Mouse (Mus musculus) Patski (cell line): ENCODE data around the gene Ogn. TPM values are rescaled to one million over a fixed set of nuclear protein-coding genes. Genes with fewer than 3 reads are reported as not detected.

Source experiments
- ATAC-seq: fragments of 100-300 bp; one replicate; pipeline ENCODE4 v1.8.0; 2021
- CTCF ChIA-PET: fragments of 350-600 bp; sonication (Branson Sonifier 250); formaldehyde crosslinking; loops from one replicate; lab custom pipeline; 2022; ENCODE audit warnings: inconsistent platforms; lab: Charles Lee
- POLR2A ChIA-PET: fragments of 350-600 bp; sonication (Branson Sonifier 250); formaldehyde crosslinking; loops from one replicate; lab custom pipeline; 2022; ENCODE audit warnings: antibody characterized with exemption, inconsistent platforms; lab: Charles Lee
- DNase-seq: peaks from one replicate; pipeline ENCODE4 v3.0.0-alpha.2; 2011; ENCODE audit warnings: low read depth, low spot score
- H3K27me3 ChIP-seq: fragments of 371-371 bp; one replicate; pipeline ENCODE4 v1.5.1; 2021
- CTCF ChIP-seq: fragments of 100-300 bp; IDR thresholded peaks from one replicate; pipeline ENCODE4 v1.5.1; 2021
- in situ Hi-C: fragments of 300-500 bp; cut with MboI; formaldehyde crosslinking; loops from 3 replicates; pipeline ENCODE4 v1.11.1; 2018; ENCODE audit warnings: low pct_unique_long_range_greater_than_20kb, mixed read lengths
- polyA plus RNA-seq: library from polyadenylated mRNA; unstranded; gene quantifications from one replicate; pipeline ENCODE4 v1.2.3, GENCODE M21; 2021

Ogn gene
- polyA plus RNA-seq, 1 experiment from 2014 or later = 235 TPM

DNA sequence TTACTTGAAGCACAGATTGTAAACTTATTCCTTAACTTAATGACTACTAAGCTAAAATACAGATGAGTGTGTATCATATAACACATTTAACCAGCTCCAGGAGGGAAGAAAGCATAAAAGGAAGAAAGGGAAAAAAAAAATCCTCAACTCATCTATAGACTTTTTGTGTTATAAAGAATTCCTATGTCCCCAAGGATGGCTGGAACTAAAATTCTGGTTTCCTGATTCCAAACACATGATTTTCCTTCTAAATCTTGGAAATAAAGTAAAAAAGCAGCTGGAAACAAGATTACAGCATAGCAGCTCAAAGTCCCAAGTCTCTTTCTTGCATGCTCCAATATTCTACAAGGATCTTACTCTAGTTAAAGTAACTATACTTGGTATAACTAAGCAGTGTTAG is 4.2 kb upstream of the Ogn start:
- CTCF ChIA-PET = interaction anchor here (1.7 to 2.9 kb wide), 2 partner anchors 11 to 22 kb away, joined by 4 to 11 read pairs; no protein-coding TSS in a partner anchor
- ATAC-seq = no peak
- POLR2A ChIA-PET = no interaction called here
- in situ Hi-C loops = no loop called here
- DNase-seq = no peak
- TF ChIP-seq CTCF = no peak
- no peaks in the 10 kb centered on the region for H3K27me3 ChIP-seq

DNA sequence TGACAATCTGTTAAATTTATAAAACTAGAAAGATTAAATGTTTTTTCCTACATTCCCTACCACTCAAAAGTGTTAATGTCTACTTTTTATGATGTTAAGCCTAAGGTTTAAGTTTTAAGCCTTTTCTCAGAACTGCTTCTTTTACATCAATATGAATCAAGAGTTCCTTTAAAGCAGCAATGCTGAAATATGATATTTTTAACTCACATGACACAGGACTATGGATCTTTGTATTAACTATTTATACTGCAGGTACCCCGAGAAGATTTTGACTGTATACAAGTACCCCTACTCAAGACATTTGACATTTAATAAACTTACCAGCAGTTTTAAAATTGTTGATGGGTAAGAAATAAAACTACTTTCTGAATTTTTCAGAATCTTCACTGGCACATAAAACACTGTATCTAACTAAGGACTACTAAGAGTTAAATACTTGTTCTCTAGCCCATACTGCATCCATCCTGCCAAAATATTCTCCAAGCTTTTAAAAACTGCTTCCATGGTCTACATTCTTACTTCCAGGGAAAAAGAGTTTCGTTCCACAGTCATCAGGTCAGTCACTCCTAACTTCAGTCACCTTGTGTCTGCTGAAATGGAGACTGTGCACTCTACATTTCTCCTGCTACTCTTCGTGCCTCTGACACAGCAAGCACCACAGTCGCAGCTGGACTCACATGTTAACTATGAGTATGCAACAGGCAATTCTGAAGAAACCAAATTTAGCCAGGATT is 910 bp downstream of the Ogn start:
- no peaks in the 10 kb centered on the region for H3K27me3 ChIP-seq
- DNase-seq (no peak), ATAC-seq (no peak)
- no peak for TF ChIP-seq CTCF
- ChIA-PET CTCF (interaction anchor here (2.7 kb wide), 1 partner anchor 22 kb away, joined by 6 read pairs; no protein-coding TSS in a partner anchor), POLR2A (interaction anchor here (1.3 kb wide), 1 partner anchor 30 kb away, joined by 3 read pairs; no protein-coding TSS in a partner anchor)
- in situ Hi-C loops = no loop called here

DNA sequence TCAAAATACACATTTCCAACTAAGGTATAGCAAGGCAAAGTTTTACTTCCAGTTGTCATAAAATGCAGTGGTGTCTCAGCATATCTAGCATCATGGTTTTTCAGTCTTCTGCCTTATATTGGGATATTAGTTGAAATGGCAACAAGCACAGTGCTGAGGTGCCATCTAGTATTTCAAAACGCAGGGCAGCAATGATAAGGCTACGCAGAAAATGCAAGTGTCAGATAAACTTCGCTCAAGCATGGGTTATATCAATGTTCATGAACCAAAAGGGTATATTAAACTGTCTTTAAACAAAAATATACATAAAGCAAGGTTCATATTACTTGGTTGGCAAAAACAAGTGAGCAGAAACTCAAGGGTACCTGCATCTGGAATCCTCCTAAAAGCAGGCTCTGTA is 9.2 kb downstream of the Ogn start:
- no peaks in the 10 kb centered on the region for H3K27me3 ChIP-seq
- no peak for TF ChIP-seq CTCF
- in situ Hi-C loops = no loop called here
- DNase-seq = no peak
- ChIA-PET POLR2A (no interaction called here), CTCF (interaction anchor here (1.0 kb wide), 1 partner anchor 23 kb away, joined by 3 read pairs; no protein-coding TSS in a partner anchor)
- ATAC-seq = no peak

DNA sequence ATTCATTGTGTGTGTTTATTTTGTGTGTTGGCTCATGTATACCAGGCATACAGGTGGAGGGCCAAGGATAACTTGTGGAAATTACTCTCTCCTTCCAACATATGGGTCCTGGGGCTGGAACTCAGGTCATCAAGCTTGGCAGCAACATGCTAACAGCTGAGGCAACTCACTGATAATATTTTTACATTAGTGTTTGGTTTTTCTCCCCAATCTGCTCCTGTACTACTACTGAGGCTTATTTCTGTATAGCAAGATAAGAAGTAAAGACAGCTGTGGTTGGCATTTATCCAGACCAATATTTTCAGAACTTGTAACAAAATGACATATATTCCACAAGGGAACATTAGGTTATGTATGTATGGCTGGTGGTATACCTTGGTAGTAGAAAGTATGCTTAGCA is 10.5 kb downstream of the Ogn start:
- no peaks in the 10 kb centered on the region for H3K27me3 ChIP-seq
- ChIA-PET POLR2A (no interaction called here), CTCF (no interaction called here)
- no peak for TF ChIP-seq CTCF
- in situ Hi-C loops = no loop called here
- no peak for ATAC-seq
- no peak for DNase-seq

DNA sequence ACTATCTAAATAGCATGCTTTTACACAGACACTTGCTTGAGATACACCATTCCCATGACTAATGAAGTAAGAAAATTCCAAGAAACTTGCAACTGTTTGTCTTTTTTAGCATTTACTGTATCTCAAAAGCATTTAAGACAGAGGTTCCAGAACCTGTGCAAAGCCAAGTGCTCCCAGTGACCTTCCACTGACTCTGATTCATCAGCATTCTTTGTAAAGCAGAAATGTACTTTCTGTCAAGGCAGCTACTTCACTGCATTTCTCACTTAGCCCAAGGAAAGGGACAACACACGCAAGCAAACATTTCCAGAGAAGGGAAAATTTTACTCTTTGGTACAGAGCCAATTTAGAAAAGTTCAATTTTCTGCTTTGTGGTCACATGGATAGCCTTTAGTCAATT is 15.4 kb downstream of the Ogn start:
- in situ Hi-C loops = no loop called here
- no peak for TF ChIP-seq CTCF
- no peaks in the 10 kb centered on the region for H3K27me3 ChIP-seq
- POLR2A ChIA-PET = no interaction called here
- ATAC-seq (no peak), DNase-seq (no peak)
- CTCF ChIA-PET = interaction anchor here (1.2 to 1.8 kb wide), 2 partner anchors 10 to 174 kb away, joined by 3 read pairs; no protein-coding TSS in a partner anchor

DNA sequence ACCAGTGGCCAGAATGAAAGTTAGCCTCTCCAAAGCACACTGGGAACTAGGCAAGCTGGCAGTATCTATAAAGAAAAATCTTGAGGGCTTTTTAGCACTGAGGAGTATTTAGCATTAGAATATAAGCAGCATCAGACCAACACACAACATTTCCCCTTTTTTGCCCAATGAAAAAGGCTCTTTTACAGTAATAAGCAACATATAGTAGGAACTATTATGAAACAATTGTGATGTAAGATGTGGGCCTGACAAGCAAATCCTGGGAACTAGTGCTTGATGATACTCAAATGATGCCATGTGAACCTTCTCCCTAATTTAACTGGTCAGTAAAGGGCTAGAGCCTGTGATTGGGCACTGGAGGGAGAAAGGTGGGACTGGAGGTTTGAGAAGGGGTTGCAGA is 20.3 kb downstream of the Ogn start:
- no peaks in the 10 kb centered on the region for H3K27me3 ChIP-seq
- POLR2A ChIA-PET = no interaction called here
- CTCF ChIA-PET = interaction anchor here (0.9 to 2.0 kb wide), 3 partner anchors 9 to 16 kb away, joined by 3 to 7 read pairs (median 6); no protein-coding TSS in a partner anchor
- ATAC-seq (no peak), DNase-seq (no peak)
- in situ Hi-C loops = no loop called here
- TF ChIP-seq CTCF = no peak

DNA sequence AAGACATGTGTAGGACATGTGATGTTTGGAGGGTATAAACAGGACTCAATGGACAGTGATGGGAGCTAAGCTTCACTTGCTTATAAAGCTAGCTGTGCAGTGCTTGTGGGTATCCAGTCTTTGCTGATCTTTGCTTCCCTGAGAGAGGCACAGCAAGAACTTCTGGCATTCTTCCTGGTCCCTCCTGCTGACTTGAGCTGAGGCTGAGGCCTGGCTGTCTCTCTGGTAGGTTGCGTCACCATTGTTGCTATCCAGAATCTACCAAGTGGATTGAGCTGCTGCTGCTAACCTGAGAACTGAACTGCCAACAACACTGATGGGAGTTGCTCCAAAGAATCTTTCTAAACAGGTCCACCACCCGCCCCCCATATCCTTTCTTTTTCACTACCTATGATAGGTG is 21.2 kb downstream of the Ogn start:
- DNase-seq = no peak

DNA sequence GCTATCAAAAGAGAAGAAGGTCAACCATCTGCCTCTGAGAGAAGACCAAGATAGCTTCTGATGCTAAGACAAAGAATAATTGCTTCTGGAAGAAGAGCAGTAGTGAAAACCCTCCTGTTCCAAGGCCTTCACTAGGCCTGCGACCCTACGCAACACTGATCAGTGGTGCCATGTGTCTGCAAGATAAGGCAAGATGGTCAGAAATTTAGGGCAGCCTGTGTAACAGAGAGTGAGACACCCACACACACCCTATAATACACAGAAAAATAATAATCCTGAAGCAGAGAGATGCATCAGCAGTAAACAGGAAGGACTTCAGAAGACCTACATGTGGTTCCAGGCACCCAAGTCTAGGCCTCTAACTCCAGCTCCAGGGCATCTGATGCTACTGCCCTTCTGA is 32.1 kb downstream of the Ogn start:
- TF ChIP-seq CTCF = no peak
- CTCF ChIA-PET = interaction anchor here (1.2 to 1.9 kb wide), 5 partner anchors 12 to 191 kb away, joined by 3 to 7 read pairs (median 4); no protein-coding TSS in a partner anchor
- H3K27me3 ChIP-seq = no peaks in the 10 kb centered on the region
- in situ Hi-C loops = loop anchor here (5.0 kb wide), 3 partner anchors 78 to 248 kb away; no protein-coding TSS in a partner anchor
- no peak for ATAC-seq
- DNase-seq = no peak
- POLR2A ChIA-PET = no interaction called here

More for the DNA sequence above, 21.2 kb downstream of the Ogn start:
- ChIA-PET POLR2A (no interaction called here), CTCF (no interaction called here)
- no peak for TF ChIP-seq CTCF
- no peaks in the 10 kb centered on the region for H3K27me3 ChIP-seq
- no peak for ATAC-seq
- in situ Hi-C loops = no loop called here

DNA sequence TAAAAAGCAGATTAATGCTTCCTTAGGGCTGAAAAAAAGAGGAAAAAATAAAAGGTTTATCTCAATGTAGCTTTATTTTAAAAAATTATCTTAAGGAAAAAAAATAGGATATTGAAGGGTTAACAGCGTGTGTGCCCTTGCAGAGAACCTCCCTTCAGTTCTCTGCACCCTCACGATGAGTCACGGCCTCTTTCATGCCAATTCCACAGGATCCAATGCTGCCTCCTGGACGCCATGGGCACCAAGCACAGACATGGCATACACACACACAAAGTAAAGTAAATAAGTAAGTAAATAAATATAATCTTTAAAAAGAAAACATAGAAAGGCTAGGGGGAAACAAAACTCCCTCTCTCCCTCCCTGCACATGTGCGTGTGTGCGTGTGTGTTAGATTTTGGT is 34.8 kb downstream of the Ogn start:
- DNase-seq (no peak), ATAC-seq (no peak)
- POLR2A ChIA-PET = interaction anchor here (0.5 kb wide), 1 partner anchor 203 kb away, joined by 4 read pairs; no protein-coding TSS in a partner anchor
- TF ChIP-seq CTCF = no peak
- CTCF ChIA-PET = interaction anchor here (0.8 to 1.6 kb wide), 3 partner anchors 154 to 251 kb away, joined by 3 to 8 read pairs (median 3); no protein-coding TSS in a partner anchor
- in situ Hi-C loops = loop anchor here (5.0 kb wide), 3 partner anchors 80 to 250 kb away; no protein-coding TSS in a partner anchor
- no peaks in the 10 kb centered on the region for H3K27me3 ChIP-seq

DNA sequence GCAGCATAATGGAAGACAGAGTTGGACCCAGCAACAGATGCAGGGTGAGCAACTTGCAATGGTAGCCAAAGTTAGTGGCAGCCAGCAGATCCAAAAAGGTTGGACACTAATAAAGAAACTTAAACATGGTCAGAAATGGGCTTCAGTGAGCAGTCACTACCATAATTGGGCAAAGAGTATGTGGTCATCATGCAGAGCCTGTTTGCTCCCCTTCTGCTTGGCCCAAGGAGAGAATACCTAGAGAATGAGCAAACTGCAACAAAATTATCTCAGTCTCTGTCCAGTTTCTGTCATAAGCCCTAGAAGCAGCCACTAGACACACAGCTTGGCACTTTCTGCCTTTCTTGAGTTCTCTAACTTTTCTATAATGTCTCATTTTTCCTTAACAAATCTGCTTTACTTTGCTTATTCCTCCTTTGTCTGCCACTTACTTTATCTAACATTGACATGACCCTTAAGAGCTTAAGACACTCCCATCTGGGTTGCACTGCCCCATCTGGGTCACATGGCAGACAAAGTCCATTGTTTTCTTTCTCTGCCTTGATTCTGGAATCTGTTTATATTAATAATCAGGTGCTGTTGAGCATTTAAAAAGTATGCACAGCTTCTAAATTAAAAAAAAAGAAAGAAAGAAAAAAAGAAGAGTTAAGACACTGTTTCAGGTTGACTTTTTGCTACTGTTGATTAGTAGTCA is 36.0 kb downstream of the Ogn start:
- ATAC-seq (peak; percentile 26), DNase-seq (no peak)
- H3K27me3 ChIP-seq = no peaks in the 10 kb centered on the region
- in situ Hi-C loops = loop anchor here (5.0 kb wide), 3 partner anchors 82 to 252 kb away; no protein-coding TSS in a partner anchor
- TF ChIP-seq CTCF = no peak
- ChIA-PET CTCF (interaction anchor here (1.6 to 4.3 kb wide), 5 partner anchors 82 to 200 kb away, joined by 8 to 27 read pairs (median 9); no protein-coding TSS in a partner anchor), POLR2A (no interaction called here)
